Mouse (Mus musculus): ENCODE data around the gene Ces5a.

DNA sequence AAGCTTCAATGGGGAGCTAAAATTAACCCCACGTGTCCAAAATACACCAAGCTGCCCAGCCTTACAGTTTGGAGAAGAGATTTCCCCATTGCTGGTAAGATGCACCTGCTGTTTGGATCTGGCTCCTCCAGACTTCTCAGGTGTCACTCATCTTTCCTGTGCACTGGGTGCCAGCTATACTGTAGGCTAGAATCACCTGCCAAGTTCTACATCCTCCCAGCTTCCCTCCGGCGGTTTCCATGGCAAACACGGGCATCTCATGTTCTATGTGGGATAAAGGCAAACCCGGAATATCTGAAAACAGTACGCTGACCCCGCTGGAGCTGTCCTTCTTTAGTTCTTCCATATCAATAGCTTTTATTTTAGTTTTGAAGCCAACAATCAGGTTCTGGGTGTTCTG is 27.9 kb upstream of the Ces5a start:
- TF ChIP-seq CTCF (IDR thresholded peaks at IDR 0.05; ENCODE audit: borderline replicate concordance, extremely low read depth, insufficient read depth, insufficient read length) (no peak), POLR2A (IDR thresholded peaks at IDR 0.05; ENCODE audit: borderline replicate concordance, extremely low read depth, insufficient read depth, insufficient read length, poor library complexity, severe bottlenecking) (no peak)
